Mouse (Mus musculus): ENCODE measurements around the gene Fgf22. TPM values are rescaled to one million over a fixed set of nuclear protein-coding genes. Genes with fewer than 3 reads are reported as not detected.

Fgf22 gene
- polyA plus RNA-seq (2012; rRNA removed), result not detected in 2 replicates

DNA sequence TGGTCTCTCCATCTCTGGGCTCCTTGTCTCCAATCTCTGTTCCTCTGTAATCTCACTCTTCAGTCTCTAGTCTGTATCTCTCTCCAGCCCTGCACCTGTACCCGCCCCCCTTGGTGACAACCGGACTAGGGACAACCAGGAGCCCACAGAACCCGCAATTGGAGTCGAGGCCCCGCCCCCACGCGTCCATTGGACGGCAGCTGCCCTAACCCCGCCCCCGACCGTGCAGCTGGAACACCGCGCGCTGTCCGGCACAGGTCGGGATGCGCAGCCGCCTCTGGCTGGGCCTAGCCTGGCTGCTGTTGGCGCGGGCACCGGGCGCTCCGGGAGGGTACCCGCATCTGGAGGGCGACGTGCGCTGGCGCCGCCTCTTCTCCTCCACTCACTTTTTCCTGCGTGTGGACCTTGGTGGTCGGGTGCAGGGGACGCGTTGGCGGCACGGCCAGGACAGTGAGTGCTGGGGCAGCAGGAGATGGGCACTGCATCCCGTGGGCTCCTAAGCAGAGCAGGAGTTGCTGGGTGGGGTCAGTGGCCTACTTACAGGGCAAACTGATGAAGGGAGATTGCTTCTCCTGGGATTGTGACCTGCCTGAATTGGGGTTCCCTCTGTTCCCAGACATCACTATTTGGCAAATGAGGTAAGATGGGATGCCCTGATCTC, at the start of gene Fgf22:
Gene Fgf22 (plus strand): TSS at position 221 of the 661 bp plus-strand sequence.
- DNase-seq, result no peak
- Histone ChIP-seq H3K27me3 (ENCODE audit: control insufficient read depth, insufficient read depth, low read length) (no peaks in the 10 kb centered on the region), H3K36me3 (ENCODE audit: control insufficient read depth, insufficient read depth, low read length) (peaks cover 10% of the 10 kb centered on the region), H3K27ac (ENCODE audit: control insufficient read depth, insufficient read depth, low read length) (no peak within 1 kb of the TSS), H3K4me3 (ENCODE audit: control insufficient read depth, insufficient read depth, low read length) (no peak within 1 kb of the TSS), H3K4me1 (replicated peaks; ENCODE audit: control insufficient read depth, insufficient read depth, low read length) (peaks cover 7% of the 10 kb centered on the region)
- WGBS, result 18% methylated on average over 36 of the region's 36 CpGs
- no peak for TF ChIP-seq POLR2A (IDR thresholded peaks at IDR 0.05; ENCODE audit: control insufficient read depth, extremely low read depth, insufficient read depth, low read length, poor library complexity)
- TF ChIP-seq CTCF (IDR thresholded peaks at IDR 0.05; ENCODE audit: borderline replicate concordance, control insufficient read depth, extremely low read depth, insufficient read depth, low read length, poor library complexity), result no peak

DNA sequence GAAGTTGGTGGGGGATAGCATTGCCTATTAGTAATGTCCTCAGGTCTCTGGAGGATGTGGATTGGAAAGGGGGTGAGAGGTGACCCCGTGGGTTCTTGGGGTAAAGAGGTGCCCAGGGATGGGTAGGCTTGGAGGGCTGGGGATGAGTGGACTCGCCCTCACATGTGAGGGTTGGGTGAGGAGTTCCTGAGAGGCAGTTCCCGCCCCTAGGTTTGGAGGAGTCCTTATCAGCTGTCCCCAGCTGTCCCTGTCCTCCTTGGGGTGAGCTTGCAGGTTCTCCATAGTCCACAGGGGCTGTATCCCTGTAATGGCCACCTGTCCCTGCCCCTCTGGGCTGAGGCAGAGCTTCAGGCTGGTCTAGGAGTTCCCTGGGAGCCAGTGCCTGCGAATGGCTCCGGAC, 48.9 kb upstream of the Fgf22 start:
- Histone ChIP-seq H3K4me3 (ENCODE audit: control insufficient read depth, insufficient read depth, low read length) (no peak overlapping the region), H3K36me3 (ENCODE audit: control insufficient read depth, insufficient read depth, low read length) (peaks cover 13% of the 10 kb centered on the region; the same call in 1 of the 2 replicates), H3K27ac (ENCODE audit: control insufficient read depth, insufficient read depth, low read length) (no peak overlapping the region), H3K27me3 (ENCODE audit: control insufficient read depth, insufficient read depth, low read length) (no peaks in the 10 kb centered on the region), H3K4me1 (replicated peaks; ENCODE audit: control insufficient read depth, insufficient read depth, low read length) (peaks cover 21% of the 10 kb centered on the region)
- TF ChIP-seq POLR2A (IDR thresholded peaks at IDR 0.05; ENCODE audit: control insufficient read depth, extremely low read depth, insufficient read depth, low read length, poor library complexity), result no peak
- TF ChIP-seq CTCF (IDR thresholded peaks at IDR 0.05; ENCODE audit: borderline replicate concordance, control insufficient read depth, extremely low read depth, insufficient read depth, low read length, poor library complexity), result no peak
- DNase-seq, result no peak
- WGBS, result 82% methylated on average over 5 of the region's 5 CpGs

DNA sequence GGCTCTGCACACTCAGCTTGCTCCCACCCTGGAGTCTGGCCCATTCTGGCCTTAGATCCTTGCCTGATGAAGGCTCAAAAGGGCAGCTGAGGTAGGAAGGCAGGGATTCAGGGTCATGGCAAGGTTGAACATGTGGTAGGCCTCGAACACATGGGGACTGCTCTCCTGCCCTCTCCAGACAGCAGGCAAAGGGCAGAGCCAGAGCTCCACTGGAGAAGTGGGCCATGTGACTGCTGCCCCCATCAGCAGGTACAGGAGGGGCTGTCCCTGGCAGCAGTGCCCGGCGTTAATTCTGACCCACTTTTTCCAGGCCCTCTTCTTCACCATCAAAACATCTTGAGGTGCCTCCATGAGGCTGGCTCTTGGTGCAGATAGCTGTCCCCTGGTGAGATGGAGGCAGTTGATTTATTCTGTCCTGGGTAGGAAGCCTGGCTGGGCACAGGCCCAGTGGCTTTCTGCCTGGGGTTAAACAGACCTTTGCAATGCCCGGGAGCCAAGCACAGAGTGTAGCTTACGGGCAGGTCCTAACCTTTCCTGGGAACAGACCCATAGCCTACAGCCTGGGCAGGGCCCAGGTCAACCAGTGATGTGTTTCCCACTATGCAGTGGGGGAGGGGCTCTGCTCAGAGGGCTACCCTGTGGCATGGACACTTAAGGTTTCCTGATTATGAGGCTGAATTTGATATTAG, 48.3 kb upstream of the Fgf22 start:
- Histone ChIP-seq H3K27me3 (ENCODE audit: control insufficient read depth, insufficient read depth, low read length) (no peaks in the 10 kb centered on the region), H3K36me3 (ENCODE audit: control insufficient read depth, insufficient read depth, low read length) (peaks cover 13% of the 10 kb centered on the region; the same call in 1 of the 2 replicates), H3K4me3 (ENCODE audit: control insufficient read depth, insufficient read depth, low read length) (no peak overlapping the region), H3K27ac (ENCODE audit: control insufficient read depth, insufficient read depth, low read length) (no peak overlapping the region), H3K4me1 (replicated peaks; ENCODE audit: control insufficient read depth, insufficient read depth, low read length) (peaks cover 21% of the 10 kb centered on the region)
- TF ChIP-seq CTCF (IDR thresholded peaks at IDR 0.05; ENCODE audit: borderline replicate concordance, control insufficient read depth, extremely low read depth, insufficient read depth, low read length, poor library complexity) (no peak), POLR2A (IDR thresholded peaks at IDR 0.05; ENCODE audit: control insufficient read depth, extremely low read depth, insufficient read depth, low read length, poor library complexity) (no peak)
- DNase-seq, result no peak
- WGBS, result 83% methylated on average over 5 of the region's 5 CpGs

DNA sequence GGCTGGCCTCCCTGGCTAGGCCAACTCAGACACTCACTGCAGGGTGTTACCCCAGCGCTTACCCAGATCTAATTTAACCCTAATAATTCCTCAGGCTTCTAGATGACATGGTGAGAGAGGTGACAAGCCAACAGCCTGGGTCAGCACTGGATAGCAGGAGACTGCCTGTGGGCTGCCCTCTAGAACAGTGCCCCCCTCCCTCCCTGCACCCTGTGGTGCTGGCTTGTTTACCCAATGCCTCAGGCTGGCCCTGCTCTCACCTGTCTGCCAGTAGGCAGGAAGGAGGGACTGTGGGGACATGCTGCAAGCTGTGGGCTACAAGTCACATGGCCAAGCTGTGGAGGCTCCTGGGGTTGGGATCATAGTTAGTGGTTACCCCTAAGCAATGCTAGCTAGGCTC, 47.7 kb upstream of the Fgf22 start:
- no peak overlapping the region for H3K4me3 ChIP-seq (ENCODE audit: control insufficient read depth, insufficient read depth, low read length)
- no peak for DNase-seq
- TF ChIP-seq CTCF (IDR thresholded peaks at IDR 0.05; ENCODE audit: borderline replicate concordance, control insufficient read depth, extremely low read depth, insufficient read depth, low read length, poor library complexity) (no peak), POLR2A (IDR thresholded peaks at IDR 0.05; ENCODE audit: control insufficient read depth, extremely low read depth, insufficient read depth, low read length, poor library complexity) (no peak)
- peaks cover 13% of the 10 kb centered on the region; the same call in 1 of the 2 replicates for H3K36me3 ChIP-seq (ENCODE audit: control insufficient read depth, insufficient read depth, low read length)
- H3K27ac ChIP-seq (ENCODE audit: control insufficient read depth, insufficient read depth, low read length), result no peak overlapping the region
- WGBS, result 88% methylated on average over 1 of the region's 1 CpGs
- H3K4me1 ChIP-seq (replicated peaks; ENCODE audit: control insufficient read depth, insufficient read depth, low read length), result peaks cover 21% of the 10 kb centered on the region
- no peaks in the 10 kb centered on the region for H3K27me3 ChIP-seq (ENCODE audit: control insufficient read depth, insufficient read depth, low read length)

DNA sequence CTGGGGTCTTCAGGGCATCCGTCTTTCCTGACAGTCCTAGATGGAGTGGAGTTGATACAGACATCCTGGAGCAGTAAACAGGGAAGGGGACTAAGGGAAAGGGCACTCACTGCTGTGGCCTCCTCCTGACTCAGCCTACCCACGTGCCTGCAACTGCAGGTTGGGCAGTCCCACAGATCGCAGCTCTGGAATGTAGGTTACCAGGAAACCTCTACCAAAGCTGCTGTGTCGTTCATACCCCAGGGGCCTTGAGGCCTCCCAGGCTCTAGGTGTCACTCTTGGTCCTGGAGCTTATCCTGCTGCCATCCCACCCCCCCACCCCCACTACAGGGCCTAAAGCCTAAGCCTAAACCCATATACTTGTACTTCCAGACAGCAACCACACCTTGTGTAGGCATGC, 47.1 kb upstream of the Fgf22 start:
- H3K27ac ChIP-seq (ENCODE audit: control insufficient read depth, insufficient read depth, low read length), result no peak overlapping the region
- DNase-seq, result no peak
- no peak overlapping the region for H3K4me3 ChIP-seq (ENCODE audit: control insufficient read depth, insufficient read depth, low read length)
- H3K36me3 ChIP-seq (ENCODE audit: control insufficient read depth, insufficient read depth, low read length), result peaks cover 13% of the 10 kb centered on the region; the same call in 1 of the 2 replicates
- H3K4me1 ChIP-seq (replicated peaks; ENCODE audit: control insufficient read depth, insufficient read depth, low read length), result peaks cover 21% of the 10 kb centered on the region
- TF ChIP-seq POLR2A (IDR thresholded peaks at IDR 0.05; ENCODE audit: control insufficient read depth, extremely low read depth, insufficient read depth, low read length, poor library complexity) (no peak), CTCF (IDR thresholded peaks at IDR 0.05; ENCODE audit: borderline replicate concordance, control insufficient read depth, extremely low read depth, insufficient read depth, low read length, poor library complexity) (no peak)
- H3K27me3 ChIP-seq (ENCODE audit: control insufficient read depth, insufficient read depth, low read length), result no peaks in the 10 kb centered on the region
- WGBS, result 77% methylated on average over 4 of the region's 4 CpGs

DNA sequence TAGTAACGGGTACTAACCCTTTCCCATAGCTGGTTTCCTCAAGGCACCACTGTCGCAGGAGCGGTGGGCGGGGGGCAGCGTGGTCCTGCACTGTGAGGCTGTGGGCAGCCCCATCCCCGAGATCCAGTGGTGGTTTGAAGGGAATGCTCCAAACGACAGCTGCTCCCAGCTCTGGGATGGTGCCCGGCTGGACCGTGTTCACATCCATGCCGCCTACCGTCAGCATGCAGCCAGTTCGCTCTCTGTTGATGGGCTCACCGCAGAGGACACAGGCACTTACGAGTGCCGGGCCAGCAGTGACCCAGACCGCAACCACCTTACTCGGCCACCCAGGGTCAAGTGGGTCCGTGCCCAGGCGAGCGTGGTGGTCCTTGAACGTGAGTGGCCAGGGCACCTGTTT, 46.2 kb upstream of the Fgf22 start:
- H3K27me3 ChIP-seq (ENCODE audit: control insufficient read depth, insufficient read depth, low read length), result no peaks in the 10 kb centered on the region
- H3K36me3 ChIP-seq (ENCODE audit: control insufficient read depth, insufficient read depth, low read length), result peaks cover 13% of the 10 kb centered on the region; the same call in 1 of the 2 replicates
- H3K4me1 ChIP-seq (replicated peaks; ENCODE audit: control insufficient read depth, insufficient read depth, low read length), result peaks cover 21% of the 10 kb centered on the region
- TF ChIP-seq POLR2A (IDR thresholded peaks at IDR 0.05; ENCODE audit: control insufficient read depth, extremely low read depth, insufficient read depth, low read length, poor library complexity) (no peak), CTCF (IDR thresholded peaks at IDR 0.05; ENCODE audit: borderline replicate concordance, control insufficient read depth, extremely low read depth, insufficient read depth, low read length, poor library complexity) (no peak)
- no peak overlapping the region for H3K4me3 ChIP-seq (ENCODE audit: control insufficient read depth, insufficient read depth, low read length)
- 97% methylated on average over 21 of the region's 21 CpGs for WGBS
- H3K27ac ChIP-seq (ENCODE audit: control insufficient read depth, insufficient read depth, low read length), result no peak overlapping the region
- DNase-seq, result no peak

Data from thymus, adult 2 months (tissue).